Mouse (Mus musculus): Measurements from ENCODE around the gene Ddx49. TPM values are rescaled to one million over a fixed set of nuclear protein-coding genes. Genes with fewer than 3 reads are reported as not detected.

Ddx49 gene
- polyA plus RNA-seq, 1 experiment from 2014 or later, result 19.5 TPM

- no peak for ATAC-seq (ENCODE audit: insufficient read depth)
- Histone ChIP-seq H3K27me3 (peaks cover 54% of the 10 kb centered on the region), H3K9ac (no peak overlapping the region), H3K4me3 (replicated peaks) (no peak overlapping the region), H3K9me3 (replicated peaks) (no peaks in the 10 kb centered on the region), H3K27ac (replicated peaks) (no peak overlapping the region), H3K36me3 (replicated peaks) (peaks cover 16% of the 10 kb centered on the region), H3K4me2 (peak overlapping the region; percentile 73), H3K4me1 (replicated peaks) (peaks cover 10% of the 10 kb centered on the region)
- WGBS (ENCODE audit: insufficient replicate concordance), result 23% methylated on average over 15 of the region's 15 CpGs
Observed at GRCm38 (mm10) chr8:70316511-70317504, 14.5 kb upstream of the Ddx49 start.

- WGBS (ENCODE audit: insufficient replicate concordance), result 2% methylated on average over 65 of the region's 66 CpGs
Observed at GRCm38 (mm10) chr8:70315624-70316510, 13.6 kb upstream of the Ddx49 start, which contains the start of gene Cers1. Gene Cers1 (plus strand): TSS chr8:70315775.

GRCm38 (mm10) chr8:70313399-70313798 is 11.1 kb upstream of the Ddx49 start:
- no peak for ATAC-seq (ENCODE audit: insufficient read depth)
- H3K4me1 ChIP-seq (replicated peaks), result peaks cover 10% of the 10 kb centered on the region
- H3K27me3 ChIP-seq, result peaks cover 39% of the 10 kb centered on the region
- no peaks in the 10 kb centered on the region for H3K9me3 ChIP-seq (replicated peaks)
- H3K4me2 ChIP-seq, result no peak overlapping the region
- peaks cover 47% of the 10 kb centered on the region for H3K36me3 ChIP-seq (replicated peaks)
- H3K27ac ChIP-seq (replicated peaks), result no peak overlapping the region
- no peak overlapping the region for H3K9ac ChIP-seq
- WGBS (ENCODE audit: insufficient replicate concordance), result 88% methylated on average over 2 of the region's 2 CpGs
- no peak overlapping the region for H3K4me3 ChIP-seq (replicated peaks)

More at GRCm38 (mm10) chr8:70315624-70316510, 13.6 kb upstream of the Ddx49 start, which contains the start of gene Cers1:
- Histone ChIP-seq H3K4me1 (replicated peaks) (peaks cover 10% of the 10 kb centered on the region), H3K27ac (replicated peaks) (no peak within 1 kb of the TSS), H3K27me3 (peaks cover 50% of the 10 kb centered on the region), H3K36me3 (replicated peaks) (peaks cover 25% of the 10 kb centered on the region), H3K9ac (no peak within 1 kb of the TSS), H3K9me3 (replicated peaks) (no peaks in the 10 kb centered on the region), H3K4me2 (peak within 1 kb of the TSS; percentile 73), H3K4me3 (replicated peaks) (peak within 1 kb of the TSS; percentile 52)
- ATAC-seq (ENCODE audit: insufficient read depth), result 0 out of 2 replicates have a peak, but pooled peaks have one; percentile 9

- Histone ChIP-seq H3K9me3 (replicated peaks) (no peaks in the 10 kb centered on the region), H3K36me3 (replicated peaks) (peaks cover 85% of the 10 kb centered on the region), H3K27ac (replicated peaks) (no peak overlapping the region), H3K4me2 (no peak overlapping the region), H3K4me3 (replicated peaks) (no peak overlapping the region), H3K27me3 (no peaks in the 10 kb centered on the region), H3K9ac (no peak overlapping the region), H3K4me1 (replicated peaks) (peaks cover 5% of the 10 kb centered on the region)
- no peak for ATAC-seq (ENCODE audit: insufficient read depth)
- WGBS (ENCODE audit: insufficient replicate concordance), result 31% methylated on average over 2 of the region's 2 CpGs
Observed at GRCm38 (mm10) chr8:70309311-70309710, 7.0 kb upstream of the Ddx49 start.

- Histone ChIP-seq H3K9me3 (replicated peaks) (no peaks in the 10 kb centered on the region), H3K9ac (peak overlapping the region; percentile 85), H3K4me2 (peak overlapping the region; percentile 82), H3K4me3 (replicated peaks) (peak overlapping the region; percentile 87), H3K36me3 (replicated peaks) (peaks cover 55% of the 10 kb centered on the region), H3K27me3 (no peaks in the 10 kb centered on the region), H3K27ac (replicated peaks) (peak overlapping the region; percentile 71), H3K4me1 (replicated peaks) (peaks cover 40% of the 10 kb centered on the region)
- WGBS (ENCODE audit: insufficient replicate concordance), result 3% methylated on average over 16 of the region's 16 CpGs
- no peak for ATAC-seq (ENCODE audit: insufficient read depth)
Observed at GRCm38 (mm10) chr8:70302901-70303300, 612 bp upstream of the Ddx49 start.

- no peaks in the 10 kb centered on the region for H3K27me3 ChIP-seq
- no peak overlapping the region for H3K4me3 ChIP-seq (replicated peaks)
- WGBS (ENCODE audit: insufficient replicate concordance), result 46% methylated on average over 3 of the region's 3 CpGs
- H3K9ac ChIP-seq, result no peak overlapping the region
- no peak overlapping the region for H3K27ac ChIP-seq (replicated peaks)
- no peaks in the 10 kb centered on the region for H3K9me3 ChIP-seq (replicated peaks)
- H3K4me1 ChIP-seq (replicated peaks), result peaks cover 40% of the 10 kb centered on the region
- H3K36me3 ChIP-seq (replicated peaks), result peaks cover 58% of the 10 kb centered on the region
- ATAC-seq (ENCODE audit: insufficient read depth), result no peak
- H3K4me2 ChIP-seq, result peak overlapping the region; percentile 82
Observed at GRCm38 (mm10) chr8:70300881-70301280, 1.4 kb downstream of the Ddx49 start.

- Histone ChIP-seq H3K9ac (no peak overlapping the region), H3K36me3 (replicated peaks) (peaks cover 75% of the 10 kb centered on the region), H3K4me3 (replicated peaks) (no peak overlapping the region), H3K27ac (replicated peaks) (no peak overlapping the region), H3K9me3 (replicated peaks) (no peaks in the 10 kb centered on the region), H3K4me2 (no peak overlapping the region), H3K4me1 (replicated peaks) (no peaks in the 10 kb centered on the region), H3K27me3 (no peaks in the 10 kb centered on the region)
- 66% methylated on average over 5 of the region's 5 CpGs for WGBS (ENCODE audit: insufficient replicate concordance)
- no peak for ATAC-seq (ENCODE audit: insufficient read depth)
Observed at GRCm38 (mm10) chr8:70293988-70294405, 8.3 kb downstream of the Ddx49 start.

- no peaks in the 10 kb centered on the region for H3K9me3 ChIP-seq (replicated peaks)
- ATAC-seq (ENCODE audit: insufficient read depth), result no peak
- no peak overlapping the region for H3K9ac ChIP-seq
- H3K4me2 ChIP-seq, result no peak overlapping the region
- H3K27me3 ChIP-seq, result peaks cover 20% of the 10 kb centered on the region
- peaks cover 21% of the 10 kb centered on the region for H3K4me1 ChIP-seq (replicated peaks)
- no peak overlapping the region for H3K4me3 ChIP-seq (replicated peaks)
- H3K27ac ChIP-seq (replicated peaks), result no peak overlapping the region
- peaks cover 26% of the 10 kb centered on the region for H3K36me3 ChIP-seq (replicated peaks)
- 83% methylated on average over 8 of the region's 8 CpGs for WGBS (ENCODE audit: insufficient replicate concordance)
Observed at GRCm38 (mm10) chr8:70286737-70287136, 15.6 kb downstream of the Ddx49 start.

GRCm38 (mm10) chr8:70285304-70285703 is 17.0 kb downstream of the Ddx49 start:
- no peak overlapping the region for H3K4me3 ChIP-seq (replicated peaks)
- WGBS (ENCODE audit: insufficient replicate concordance), result 90% methylated on average over 15 of the region's 15 CpGs
- no peak overlapping the region for H3K4me2 ChIP-seq
- no peaks in the 10 kb centered on the region for H3K9me3 ChIP-seq (replicated peaks)
- H3K36me3 ChIP-seq (replicated peaks), result peaks cover 18% of the 10 kb centered on the region
- ATAC-seq (ENCODE audit: insufficient read depth), result no peak
- peaks cover 21% of the 10 kb centered on the region for H3K27me3 ChIP-seq
- no peak overlapping the region for H3K9ac ChIP-seq
- no peak overlapping the region for H3K27ac ChIP-seq (replicated peaks)
- H3K4me1 ChIP-seq (replicated peaks), result peaks cover 34% of the 10 kb centered on the region

GRCm38 (mm10) chr8:70284421-70284820 is 17.9 kb downstream of the Ddx49 start:
- Histone ChIP-seq H3K9ac (no peak overlapping the region), H3K27ac (replicated peaks) (no peak overlapping the region), H3K4me3 (replicated peaks) (no peak overlapping the region), H3K27me3 (peaks cover 21% of the 10 kb centered on the region), H3K9me3 (replicated peaks) (no peaks in the 10 kb centered on the region), H3K36me3 (replicated peaks) (peaks cover 18% of the 10 kb centered on the region), H3K4me1 (replicated peaks) (peaks cover 34% of the 10 kb centered on the region), H3K4me2 (no peak overlapping the region)
- WGBS (ENCODE audit: insufficient replicate concordance), result 52% methylated on average over 5 of the region's 5 CpGs
- ATAC-seq (ENCODE audit: insufficient read depth), result no peak

Data from liver, embryonic 15.5 days (tissue).